In genomic region chr15:101163056-101163458, GRCm38 (mm10) we compare ENCODE assay signal across 9 mouse cellular contexts. TPM values are rescaled to one million over a fixed set of nuclear protein-coding genes. Genes with fewer than 3 reads are reported as not detected.
DNase-seq lines count a peak whose midpoint lies in the region; ATAC-seq and TF ChIP-seq lines count a peak whose summit lies in the region.
"Had no signal": no experiment of that assay in that cellular context is flagged by ENCODE, and none has a peak within 500 bp of the region (broad histone marks: within the 10 kb centered on the region; RNA-seq: fewer than 3 reads in every experiment).

No protein-coding gene starts in this region.

- WGBS in heart, embryonic 13.5 days = 24% methylated on average over 15 of the region's 15 CpGs
- WGBS in limb, embryonic 12.5 days = 12% methylated on average over 15 of the region's 15 CpGs
- 73% methylated on average over 15 of the region's 15 CpGs for WGBS in liver, postnatal 0 days (ENCODE audit: insufficient replicate concordance)

- no peak for TF ChIP-seq CTCF in liver, postnatal 0 days (IDR thresholded peaks at IDR 0.05; ENCODE audit: low read depth)

- peaks cover 41% of the 10 kb centered on the region for H3K4me1 ChIP-seq in heart, embryonic 13.5 days
- H3K4me1 ChIP-seq in limb, embryonic 12.5 days (replicated peaks) = peaks cover 41% of the 10 kb centered on the region
- H3K4me1 ChIP-seq in liver, postnatal 0 days (ENCODE audit: insufficient read depth) = peaks cover 5% of the 10 kb centered on the region

- H3K27me3 ChIP-seq in heart, embryonic 13.5 days (replicated peaks) = 0 out of 2 replicates have a peak, but pooled peaks cover 7% of the 10 kb centered on the region
- 0 out of 2 replicates have a peak, but pooled peaks cover 2% of the 10 kb centered on the region for H3K27me3 ChIP-seq in limb, embryonic 12.5 days
- H3K27me3 ChIP-seq in liver, postnatal 0 days (ENCODE audit: insufficient read depth, low read length) = no peaks in the 10 kb centered on the region

- peak overlapping the region; percentile 42; the same call in 1 of the 2 replicates for H3K27ac ChIP-seq in heart, embryonic 13.5 days (replicated peaks)
- H3K27ac ChIP-seq in limb, embryonic 12.5 days = peak overlapping the region; percentile 79
- no peak overlapping the region for H3K27ac ChIP-seq in liver, postnatal 0 days (ENCODE audit: low read depth)

- no peak for TF ChIP-seq EP300 in liver, postnatal 0 days (IDR thresholded peaks at IDR 0.05; ENCODE audit: low read depth)

- no peak for DNase-seq in heart, postnatal 4 days
- DNase-seq in right cerebral cortex, postnatal 10 days (ENCODE audit: low spot score in 2 of 2) = peak; percentile 81 to 86
- no peak for DNase-seq in right cerebral cortex, postnatal 36 days (ENCODE audit: low spot score in 2 of 2)
- no peak for DNase-seq in liver, postnatal 0 days
- no peak for DNase-seq in c-Kit-positive CD71-positive TER-119-positive erythroid progenitor cells, embryonic 14.5 days (ENCODE audit: low spot score)
- no peak for DNase-seq in spleen, postnatal 10 days (ENCODE audit: low spot score in 2 of 2)
- DNase-seq: cerebellum, adult 8-10 months had no signal

- no peaks in the 10 kb centered on the region for H3K9me3 ChIP-seq in heart, embryonic 13.5 days
- no peaks in the 10 kb centered on the region for H3K9me3 ChIP-seq in limb, embryonic 12.5 days
- no peaks in the 10 kb centered on the region for H3K9me3 ChIP-seq in liver, postnatal 0 days (ENCODE audit: low read length)

- H3K4me2 ChIP-seq in heart, embryonic 13.5 days = peak overlapping the region; percentile 25; the same call in 1 of the 2 replicates
- H3K4me2 ChIP-seq in limb, embryonic 12.5 days = peak overlapping the region; percentile 35
- H3K4me2 ChIP-seq in liver, postnatal 0 days (ENCODE audit: low read depth, low read length) = no peak overlapping the region

- no peak overlapping the region for H3K4me3 ChIP-seq in heart, embryonic 13.5 days
- H3K4me3 ChIP-seq in limb, embryonic 12.5 days (replicated peaks) = no peak overlapping the region
- H3K4me3 ChIP-seq in liver, postnatal 0 days (ENCODE audit: low read depth, low read length) = no peak overlapping the region

- peak overlapping the region; percentile 62 for H3K9ac ChIP-seq in heart, embryonic 13.5 days
- H3K9ac ChIP-seq in limb, embryonic 12.5 days (replicated peaks) = 0 out of 2 replicates have a peak overlapping the region, but pooled peaks have one; percentile 12
- H3K9ac ChIP-seq in liver, postnatal 0 days (replicated peaks) = no peak overlapping the region

- no peak for ATAC-seq in heart, embryonic 13.5 days (ENCODE audit: extremely low read depth, insufficient number of reproducible peaks, low FRiP score, low TSS enrichment)
- peak; percentile 70; the same call in 1 of the 2 replicates for ATAC-seq in limb, embryonic 12.5 days (ENCODE audit: insufficient number of reproducible peaks, insufficient read depth, low FRiP score, low TSS enrichment, low read depth)
- ATAC-seq in liver, postnatal 0 days = no peak

- no peaks in the 10 kb centered on the region for H3K36me3 ChIP-seq in heart, embryonic 13.5 days
- no peaks in the 10 kb centered on the region for H3K36me3 ChIP-seq in limb, embryonic 12.5 days
- H3K36me3 ChIP-seq in liver, postnatal 0 days (replicated peaks; ENCODE audit: insufficient read depth, low read length) = no peaks in the 10 kb centered on the region

RNA-seq across cellular contexts. Expression of gene Acvr1b, which starts 10.8 kb away (rescaled TPM):
- polyA plus RNA-seq in heart, embryonic 13.5 days (2015; fragmentation: Nextera tagmentation; extraction: Ambion mirVana) = 5.4 and 6.0 TPM in 2 replicates
- 10 to 100 TPM; 20.8 to 21.4 TPM for total RNA-seq in heart, postnatal 4 days (2021)
- 7.3 and 8.2 TPM in 2 replicates for polyA plus RNA-seq in limb, embryonic 12.5 days (2016; fragmentation: Nextera tagmentation; extraction: Ambion mirVana)
- polyA plus RNA-seq in liver, postnatal 0 days (2015; fragmentation: Nextera tagmentation; extraction: Ambion mirVana) = 2.2 TPM in 2 replicates

RNA-seq across cellular contexts. Expression of gene Acvrl1, which starts 34.7 kb away (rescaled TPM):
- polyA plus RNA-seq in heart, embryonic 13.5 days (2015; fragmentation: Nextera tagmentation; extraction: Ambion mirVana) = 7.0 and 7.4 TPM in 2 replicates
- total RNA-seq in heart, postnatal 4 days (2021) = 10 to 100 TPM; 20.5 to 21.7 TPM
- 7.3 and 7.4 TPM in 2 replicates for polyA plus RNA-seq in limb, embryonic 12.5 days (2016; fragmentation: Nextera tagmentation; extraction: Ambion mirVana)
- polyA plus RNA-seq in liver, postnatal 0 days (2015; fragmentation: Nextera tagmentation; extraction: Ambion mirVana) = 2.3 and 2.6 TPM in 2 replicates

RNA-seq across cellular contexts. Expression of gene Ankrd33, which starts 47.5 kb away (rescaled TPM):
- polyA plus RNA-seq in heart, embryonic 13.5 days (2015; fragmentation: Nextera tagmentation; extraction: Ambion mirVana) = not detected in 2 replicates
- total RNA-seq in heart, postnatal 4 days (2021) = not detected
- not detected in 2 replicates for polyA plus RNA-seq in limb, embryonic 12.5 days (2016; fragmentation: Nextera tagmentation; extraction: Ambion mirVana)
- polyA plus RNA-seq in liver, postnatal 0 days (2015; fragmentation: Nextera tagmentation; extraction: Ambion mirVana) = not detected in 2 replicates

Comparison
In these comparisons a context has a peak if more than half of its experiments do, and no peak if none do; other contexts are left out.
1. DNase-seq: peak in right cerebral cortex, postnatal 10 days (2 of 2); none in heart, postnatal 4 days (single experiment), right cerebral cortex, postnatal 36 days (0 of 2), liver, postnatal 0 days (single experiment), c-Kit-positive CD71-positive TER-119-positive erythroid progenitor cells, embryonic 14.5 days (single experiment) and spleen, postnatal 10 days (0 of 2).